Mouse (Mus musculus): Measurements from ENCODE around the gene Pnkp.

- TF ChIP-seq CTCF (IDR thresholded peaks at IDR 0.05; ENCODE audit: low read depth, low read length) = no peak
- TF ChIP-seq POLR2A (IDR thresholded peaks at IDR 0.05; ENCODE audit: borderline replicate concordance, low read depth, low read length) = no peak
Measured at GRCm38 (mm10) chr7:44818751-44819235, 38.1 kb upstream of the Pnkp start.
